Mouse (Mus musculus): Measurements from ENCODE around the gene Palmd.
A peak's percentile ranks its signal among the peaks of the same experiment; 100 is the strongest.

The Palmd gene

DNA sequence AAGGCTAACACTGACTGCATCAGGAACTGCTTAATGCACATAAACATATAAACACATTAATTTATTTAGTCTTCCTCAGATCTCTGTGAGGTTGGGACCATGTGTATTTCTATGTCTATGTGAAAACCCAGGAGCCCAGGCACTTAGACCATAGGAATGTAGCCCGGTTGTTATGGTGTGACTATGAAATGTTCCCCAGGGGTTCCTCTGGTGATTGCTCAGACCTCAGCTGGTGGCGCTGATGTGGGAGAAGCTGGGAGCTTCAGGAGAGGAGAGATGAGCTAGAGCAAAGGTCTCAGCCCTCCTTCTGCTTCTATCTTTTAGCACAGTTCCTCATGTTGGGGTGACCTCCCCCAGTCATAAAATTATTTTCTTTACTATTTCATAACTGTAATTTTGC, 8.4 kb downstream of the Palmd start:
- DNase-seq (ENCODE audit: low read depth, low spot score) = no peak

DNA sequence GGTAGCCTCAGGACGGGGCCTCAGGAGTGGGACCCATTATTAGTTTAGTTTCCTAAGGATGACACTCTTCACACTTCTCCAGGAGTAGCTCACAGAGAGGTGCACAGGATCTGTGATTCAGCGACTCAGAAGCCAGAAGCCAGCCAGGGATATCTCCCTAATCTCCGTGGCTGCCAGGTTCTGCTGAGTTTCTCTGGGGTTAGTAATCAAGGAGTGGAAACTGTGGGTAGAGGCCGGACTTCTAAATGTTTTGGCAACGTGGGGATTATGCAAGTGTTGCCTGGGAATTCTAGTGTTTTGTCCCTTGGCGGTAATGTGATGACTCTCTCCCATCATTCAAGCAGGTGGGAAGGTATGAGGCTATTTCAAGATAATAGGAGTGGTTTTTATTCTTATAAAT, 13.7 kb downstream of the Palmd start:
- no peak for DNase-seq (ENCODE audit: low read depth, low spot score)

DNA sequence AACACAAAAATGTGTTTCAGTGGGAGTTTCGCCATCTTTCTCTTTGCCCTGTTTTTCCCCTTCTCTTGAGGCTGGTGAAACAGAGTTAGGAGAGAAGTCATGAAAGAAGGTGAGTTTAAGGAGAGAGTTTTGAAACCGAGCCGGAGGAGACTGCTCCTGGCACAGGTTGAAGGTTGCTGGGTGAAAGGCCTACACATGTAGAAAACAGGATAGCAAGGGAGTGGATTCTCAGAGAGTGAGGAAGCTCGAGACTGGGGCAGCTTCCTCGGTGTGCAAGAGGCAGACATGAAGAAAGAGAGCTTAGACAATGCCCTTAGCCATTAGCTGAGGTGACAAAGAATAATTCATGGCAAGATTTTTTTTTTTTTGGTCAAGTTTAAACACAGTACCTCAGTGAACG, 15.4 kb downstream of the Palmd start:
- DNase-seq (ENCODE audit: low read depth, low spot score) = no peak

DNA sequence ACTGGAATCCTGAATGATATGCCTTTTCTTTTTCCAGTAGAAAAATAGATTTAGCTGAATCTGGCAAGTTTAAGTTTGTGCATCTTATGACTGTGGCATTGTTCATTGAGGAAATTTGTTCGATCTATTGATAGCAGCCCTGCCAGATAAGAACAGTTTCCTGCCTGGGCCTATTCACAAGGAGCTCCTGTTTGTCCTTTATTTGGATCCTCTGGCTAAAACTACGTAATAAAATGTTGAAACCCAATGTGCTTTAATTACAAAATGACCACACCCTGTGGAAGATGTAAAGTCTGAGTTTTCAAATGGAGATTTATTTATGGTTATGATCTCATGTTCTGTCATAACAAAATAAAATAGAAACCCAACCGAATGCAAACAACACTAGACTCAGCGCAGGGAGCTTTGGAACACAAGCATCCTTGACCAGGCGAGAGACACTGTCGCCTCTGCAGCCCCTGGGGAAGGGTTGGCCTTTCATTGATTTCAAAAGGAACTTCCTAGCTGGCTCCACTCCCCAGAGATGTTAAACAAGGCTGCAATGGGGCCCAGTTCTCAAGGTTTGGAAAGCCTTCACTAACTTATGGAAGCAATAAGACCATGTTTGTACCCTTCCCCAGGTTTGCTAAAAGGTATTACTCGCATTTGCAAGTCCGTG, 16.4 kb downstream of the Palmd start:
- DNase-seq (ENCODE audit: low read depth, low spot score) = no peak

DNA sequence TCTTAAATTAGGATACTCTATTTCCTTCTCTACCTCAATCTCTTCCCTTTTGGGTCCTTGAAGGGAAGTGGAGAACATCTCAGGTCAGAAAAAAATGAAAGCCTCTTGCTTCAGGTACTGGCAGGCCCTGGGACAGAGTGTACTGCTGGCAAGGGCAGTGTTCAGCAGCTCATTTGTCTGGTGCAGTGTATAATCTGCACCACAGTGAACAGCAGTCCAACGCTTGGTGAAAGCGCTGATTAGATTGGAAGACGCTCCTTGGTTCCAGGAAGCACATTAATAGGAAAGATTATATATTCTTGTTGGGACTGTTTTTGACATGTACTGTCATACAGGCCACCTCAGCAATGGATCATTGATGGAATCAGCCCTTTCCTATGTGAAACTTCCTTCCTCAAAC, 17.3 kb downstream of the Palmd start:
- no peak for DNase-seq (ENCODE audit: low read depth, low spot score)

DNA sequence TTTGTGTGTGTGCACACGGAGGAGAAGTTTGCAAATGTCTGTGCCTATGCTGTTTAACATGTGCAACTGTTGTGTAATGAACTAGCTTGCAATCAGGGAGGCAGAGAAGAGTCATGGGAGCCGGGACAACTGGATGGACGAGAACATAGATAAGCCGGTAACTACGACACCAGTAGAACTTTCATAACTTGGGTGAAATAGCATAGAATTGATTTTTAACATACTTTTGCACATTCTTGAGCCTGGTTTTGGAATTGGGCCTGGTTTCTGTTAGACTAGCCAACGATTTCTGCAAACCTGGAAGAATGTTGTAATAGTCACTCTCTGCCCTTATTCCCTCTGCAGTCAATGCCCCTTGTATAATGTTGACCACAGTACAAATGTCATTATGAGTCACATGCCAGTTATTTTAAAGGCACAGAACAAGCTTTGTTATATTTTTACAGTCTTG, 18.1 kb downstream of the Palmd start:
- DNase-seq (ENCODE audit: low read depth, low spot score) = no peak

DNA sequence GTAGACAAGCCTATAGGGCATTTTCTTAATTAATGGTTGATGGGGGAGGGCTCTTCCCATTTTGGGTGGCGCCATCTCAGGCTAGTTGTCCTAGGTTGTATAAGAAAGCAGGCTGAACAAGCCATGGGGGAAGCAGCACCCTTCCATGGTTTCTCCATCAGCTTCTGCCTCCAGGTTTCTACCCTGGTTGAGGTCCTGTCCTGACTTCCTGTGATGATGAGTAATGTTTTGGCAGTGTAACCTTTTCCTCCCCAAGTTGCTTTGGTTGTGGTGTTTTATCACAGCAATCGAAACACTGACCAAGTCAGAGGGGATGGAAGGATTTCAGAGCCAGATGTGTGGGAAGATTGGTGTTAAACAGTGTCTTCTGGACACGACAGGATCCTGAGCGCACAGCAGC, 22.3 kb downstream of the Palmd start:
- DNase-seq (ENCODE audit: low read depth, low spot score) = no peak

DNA sequence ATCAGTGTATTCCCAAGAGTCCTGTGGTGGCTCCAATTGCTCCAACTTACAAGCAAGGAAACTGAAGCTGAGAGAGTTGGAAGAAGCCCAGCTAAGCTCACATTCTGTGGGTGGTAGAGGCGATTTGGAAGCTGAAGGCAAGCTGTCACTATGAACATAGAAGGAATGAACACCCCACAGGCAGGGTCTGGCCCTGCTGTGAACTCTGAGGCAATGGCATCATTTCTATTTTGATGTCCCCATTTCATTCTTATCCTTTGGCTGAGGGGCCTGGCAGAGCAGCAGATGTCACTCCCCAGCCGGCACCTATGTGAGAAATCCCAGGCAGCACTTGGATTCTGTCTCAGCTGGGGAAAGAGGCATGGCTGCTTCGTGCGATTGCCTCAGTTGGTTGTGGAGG, 25.4 kb downstream of the Palmd start:
- peak; percentile 77 for DNase-seq (ENCODE audit: low read depth, low spot score)

DNA sequence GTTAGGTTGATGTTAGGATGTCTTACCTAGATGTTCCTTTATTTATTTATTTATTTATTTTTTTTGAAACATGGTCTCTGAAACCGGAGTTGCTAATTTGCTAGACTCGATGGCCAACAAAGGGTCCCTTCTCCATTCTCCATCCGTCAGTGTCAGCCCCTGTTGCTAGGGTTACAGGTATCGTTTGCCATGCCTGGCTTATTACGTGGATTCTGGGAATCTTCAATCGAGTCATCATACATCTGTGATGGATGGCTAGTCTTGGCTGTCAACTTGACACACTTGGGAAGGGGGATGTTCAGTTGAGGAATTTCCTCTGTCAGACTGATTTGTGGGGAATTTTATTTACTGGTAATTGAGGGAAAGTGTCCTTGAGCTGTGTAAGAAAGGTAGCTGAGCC, 26.0 kb downstream of the Palmd start:
- DNase-seq (ENCODE audit: low read depth, low spot score) = no peak

DNA sequence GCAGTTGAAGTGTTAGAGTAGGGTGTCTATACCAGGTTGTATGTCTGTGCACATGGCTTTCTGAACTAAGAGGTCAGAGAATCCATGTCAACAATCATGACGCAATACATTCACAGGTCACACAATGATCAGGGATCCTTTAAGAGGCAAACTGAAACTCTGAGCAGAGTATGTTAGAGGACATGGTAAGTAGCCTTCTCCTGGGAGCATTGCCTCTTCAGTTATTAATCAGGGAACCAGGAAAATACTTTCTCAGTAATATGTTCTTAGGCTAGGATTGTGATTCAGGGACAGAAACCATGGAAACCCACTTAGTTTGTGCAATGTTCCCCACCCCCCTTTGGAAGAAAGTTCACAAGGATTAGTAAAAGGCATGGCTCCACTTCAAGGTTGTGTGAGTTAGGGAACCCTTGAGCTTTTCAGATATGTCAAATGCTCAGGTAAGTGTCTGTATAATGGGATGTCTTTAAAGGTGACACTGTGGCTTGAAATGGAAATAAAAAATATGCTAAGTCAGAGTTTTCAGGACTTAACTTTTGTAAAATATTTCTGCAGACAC, 27.1 kb downstream of the Palmd start:
- DNase-seq (ENCODE audit: low read depth, low spot score) = no peak

DNA sequence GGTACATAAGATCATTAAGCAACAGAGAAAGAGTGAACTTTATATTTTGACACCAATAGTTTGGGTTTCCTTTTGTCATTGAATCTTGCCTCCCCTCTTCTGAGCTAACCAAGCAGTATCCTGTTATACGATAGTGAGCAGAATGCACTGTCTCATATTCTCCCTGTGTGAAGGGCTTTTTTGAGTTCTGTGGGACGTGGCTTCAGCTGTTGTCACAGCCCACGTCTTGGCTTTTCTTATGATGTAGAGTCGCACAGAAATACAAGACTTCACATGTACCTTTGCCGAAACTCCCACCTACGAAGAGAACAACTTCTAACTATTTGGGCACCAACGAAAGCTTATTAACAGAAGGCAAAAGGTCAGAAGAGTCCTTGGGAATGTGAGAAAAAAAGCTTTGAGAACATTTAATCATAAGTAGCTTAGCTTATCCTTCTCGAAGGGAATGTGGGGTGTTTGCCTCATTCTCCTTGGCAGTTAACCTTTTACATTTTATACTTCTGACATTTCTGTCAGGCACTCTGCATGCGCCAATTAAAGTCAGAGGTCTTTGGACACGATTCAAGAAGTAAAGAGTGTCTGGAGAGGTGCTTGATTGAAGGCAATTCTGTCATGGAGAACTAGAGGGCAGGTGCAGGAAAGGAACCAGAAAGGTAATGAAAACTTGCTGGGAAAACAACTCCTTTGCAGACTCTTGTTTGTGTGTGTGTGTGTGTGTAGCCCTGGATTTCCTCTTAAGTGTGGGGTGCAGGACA, 27.8 kb downstream of the Palmd start:
- DNase-seq (ENCODE audit: low read depth, low spot score) = peak; percentile 81

DNA sequence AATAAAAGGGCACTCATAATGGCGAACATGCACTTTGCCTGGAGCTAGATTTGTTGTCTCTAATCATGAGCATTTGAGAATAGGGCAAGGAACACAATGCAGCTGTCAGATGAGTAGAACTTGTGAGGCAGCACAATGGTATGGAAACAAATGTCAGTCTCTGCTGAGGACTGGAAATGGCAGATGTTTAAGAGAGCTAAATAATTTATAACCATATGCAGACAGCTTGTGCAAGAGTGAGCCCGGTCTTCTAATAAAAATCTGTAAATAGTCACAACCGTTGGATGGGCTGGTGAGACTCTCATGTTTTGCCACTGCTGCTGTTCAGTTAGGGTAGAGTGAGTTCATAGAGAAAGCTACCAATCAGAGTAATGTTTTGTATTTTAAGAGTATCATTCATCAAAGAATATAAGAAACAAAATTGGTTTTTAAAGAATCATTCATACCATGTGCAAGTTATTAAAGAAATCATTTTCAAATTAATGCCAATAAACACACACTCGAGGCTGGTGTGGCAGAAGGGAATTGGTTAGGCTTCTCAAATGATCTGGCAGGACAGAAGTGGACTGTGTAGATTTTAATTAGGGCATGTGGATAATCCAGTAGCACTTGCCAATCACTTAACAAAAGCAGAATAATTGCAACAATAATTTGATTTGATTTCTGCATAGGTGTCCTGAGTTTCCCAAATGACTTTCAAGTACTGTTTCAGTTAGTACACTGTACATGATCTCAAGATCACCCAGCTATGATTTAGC, 31.7 kb downstream of the Palmd start:
- no peak for DNase-seq (ENCODE audit: low read depth, low spot score)

DNA sequence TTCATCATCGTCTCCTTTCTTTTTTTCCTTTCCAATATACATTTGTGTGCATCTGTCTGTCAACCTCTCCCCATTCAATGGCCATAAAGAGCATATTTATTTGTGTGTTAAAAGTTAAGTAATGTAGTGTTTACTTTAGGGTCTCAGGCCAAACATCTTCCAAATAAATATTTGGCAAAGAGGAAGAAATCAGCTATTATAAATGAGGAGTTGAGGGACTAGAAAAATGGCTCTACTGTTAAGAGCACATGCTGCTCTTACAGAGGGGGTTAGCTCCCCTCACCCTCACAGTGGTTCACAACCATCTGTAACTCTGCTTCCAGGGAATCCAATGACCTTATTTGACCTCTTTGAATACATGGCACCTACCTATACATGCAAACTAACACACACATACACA, 35.6 kb downstream of the Palmd start:
- DNase-seq (ENCODE audit: low read depth, low spot score) = no peak

DNA sequence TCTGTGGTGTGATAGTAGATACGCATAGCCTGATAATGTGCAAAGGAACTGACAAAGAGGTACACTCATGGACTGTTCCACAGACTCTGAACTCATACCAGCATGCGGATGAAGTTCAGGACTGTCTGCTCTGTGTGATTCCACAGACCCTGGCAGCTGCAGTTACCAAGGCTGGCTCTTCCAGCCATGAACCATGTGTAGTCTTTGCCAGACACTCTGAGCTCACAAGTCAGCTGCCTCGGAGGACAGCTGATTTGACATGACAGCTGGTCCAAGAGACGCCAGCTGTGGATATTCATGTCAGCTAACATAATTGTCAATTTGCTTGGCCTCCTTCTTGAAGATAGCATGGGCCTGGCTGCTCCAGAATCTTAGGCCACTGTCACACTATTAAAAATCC, 39.8 kb downstream of the Palmd start:
- no peak for DNase-seq (ENCODE audit: low read depth, low spot score)

DNA sequence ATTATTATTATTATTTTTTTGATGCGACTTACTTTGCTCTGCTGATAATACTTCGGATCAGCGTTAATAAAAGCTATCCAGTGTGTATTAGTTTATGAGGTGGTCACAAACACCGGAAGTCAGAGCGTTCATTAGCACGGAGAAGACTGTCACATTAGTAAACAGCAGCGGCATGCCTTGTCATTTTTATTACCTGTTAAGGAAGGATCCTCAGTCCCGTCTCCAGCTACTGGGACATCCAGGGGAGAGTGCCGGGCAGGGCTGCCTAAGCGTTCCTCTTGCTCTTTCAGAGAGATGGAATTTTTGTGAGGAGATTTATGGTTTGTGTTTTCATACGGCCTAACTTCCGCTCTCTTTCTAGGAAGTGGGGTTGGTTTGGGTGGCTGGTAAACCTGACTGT, 45.7 kb downstream of the Palmd start:
- DNase-seq (ENCODE audit: low read depth, low spot score) = no peak

DNA sequence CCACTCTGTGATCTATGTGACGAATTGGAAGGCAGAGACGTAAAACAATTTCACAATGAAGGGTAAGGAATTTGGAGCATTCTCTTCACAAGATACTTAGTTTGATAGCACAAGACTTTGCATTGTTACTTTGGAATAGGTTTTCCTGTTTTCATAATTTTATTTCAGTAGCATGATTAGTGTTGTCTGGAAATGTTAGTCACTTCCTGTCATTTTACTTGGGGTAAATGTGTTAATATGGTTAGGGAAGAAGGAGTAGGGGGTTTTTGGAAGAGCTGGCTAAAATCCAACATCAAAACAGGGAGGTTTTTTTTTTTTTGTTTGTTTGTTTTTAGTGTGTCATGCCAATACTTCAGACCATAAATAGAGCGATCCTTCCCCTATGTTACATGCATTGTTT, 47.3 kb downstream of the Palmd start:
- DNase-seq (ENCODE audit: low read depth, low spot score) = no peak

DNA sequence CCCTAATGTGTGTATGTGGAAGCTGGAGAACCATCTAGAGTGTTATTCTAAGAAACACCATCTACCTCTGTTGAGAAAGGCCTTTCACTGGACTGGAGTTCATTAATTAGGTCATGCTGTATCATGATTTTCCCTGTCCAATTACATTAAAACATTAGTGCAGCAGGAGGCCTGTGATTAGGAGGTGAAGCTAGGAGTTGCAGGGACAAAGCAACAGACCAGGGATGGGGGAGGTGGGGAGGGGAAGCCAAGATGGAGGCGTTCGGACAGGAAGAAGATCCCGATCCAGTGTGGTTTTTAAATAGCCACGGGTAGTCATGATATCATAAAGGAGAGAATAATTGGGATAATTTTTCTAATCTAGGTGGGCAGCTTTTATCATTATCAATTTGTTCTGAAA, 51.8 kb downstream of the Palmd start:
- DNase-seq (ENCODE audit: low read depth, low spot score) = no peak

DNA sequence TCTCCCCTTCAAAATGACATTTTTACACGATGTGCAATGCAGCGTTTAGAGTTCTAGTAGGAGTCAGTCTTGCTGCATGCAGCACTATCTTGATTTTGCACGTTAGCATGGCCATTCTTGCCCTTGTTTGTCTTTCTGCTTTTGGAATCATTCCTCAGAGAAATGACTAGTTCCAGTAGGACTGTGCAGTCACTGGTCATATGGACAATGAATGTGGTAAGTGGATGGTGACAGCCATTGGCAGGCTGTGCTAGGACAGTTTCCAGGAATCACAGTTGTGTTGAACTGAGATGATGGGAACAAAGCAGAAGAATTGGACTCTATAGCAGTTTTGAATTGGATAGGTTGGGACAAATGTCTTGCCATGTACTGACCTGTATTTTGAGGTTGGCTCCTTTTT, 53.9 kb downstream of the Palmd start:
- no peak for DNase-seq (ENCODE audit: low read depth, low spot score)

DNA sequence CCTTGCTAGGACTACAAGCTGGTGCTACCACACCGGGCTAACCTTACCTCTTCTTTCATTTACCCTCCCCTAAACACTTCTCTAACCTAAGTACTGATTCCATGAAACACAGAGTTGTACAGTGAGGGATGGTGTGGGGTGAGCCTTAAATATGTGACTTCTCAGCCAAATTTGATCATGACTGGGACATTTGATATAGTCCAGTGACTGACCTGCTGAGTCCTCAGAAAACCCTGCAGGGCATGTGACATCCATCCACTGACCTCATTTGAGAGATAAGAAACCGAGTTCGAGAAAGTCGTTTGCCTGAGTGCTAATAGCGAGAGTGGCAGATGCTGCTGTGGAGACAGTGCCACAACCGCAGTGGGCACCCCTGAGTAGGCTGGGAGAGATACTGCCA, 54.4 kb downstream of the Palmd start:
- DNase-seq (ENCODE audit: low read depth, low spot score) = no peak

DNA sequence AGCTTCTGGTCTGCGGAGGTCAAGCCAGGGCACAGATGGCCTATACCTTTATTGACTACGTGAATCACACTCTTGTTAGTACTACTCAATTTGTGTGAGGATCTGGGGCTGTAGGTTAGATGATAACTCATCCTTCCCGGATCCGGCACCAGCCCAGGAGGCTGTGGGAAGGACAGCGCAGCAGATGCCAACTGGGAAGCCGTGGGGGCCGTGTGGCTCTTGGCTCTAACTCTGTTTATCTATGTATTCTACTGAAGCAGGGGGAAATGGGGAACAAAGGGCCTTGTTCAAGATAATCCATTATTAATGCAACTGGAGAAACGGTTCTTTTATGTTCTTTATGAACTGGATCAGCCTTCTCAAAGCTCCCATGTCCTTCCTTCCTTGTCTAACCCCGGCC, 62.2 kb downstream of the Palmd start:
- DNase-seq (ENCODE audit: low read depth, low spot score) = peak; percentile 53

DNA sequence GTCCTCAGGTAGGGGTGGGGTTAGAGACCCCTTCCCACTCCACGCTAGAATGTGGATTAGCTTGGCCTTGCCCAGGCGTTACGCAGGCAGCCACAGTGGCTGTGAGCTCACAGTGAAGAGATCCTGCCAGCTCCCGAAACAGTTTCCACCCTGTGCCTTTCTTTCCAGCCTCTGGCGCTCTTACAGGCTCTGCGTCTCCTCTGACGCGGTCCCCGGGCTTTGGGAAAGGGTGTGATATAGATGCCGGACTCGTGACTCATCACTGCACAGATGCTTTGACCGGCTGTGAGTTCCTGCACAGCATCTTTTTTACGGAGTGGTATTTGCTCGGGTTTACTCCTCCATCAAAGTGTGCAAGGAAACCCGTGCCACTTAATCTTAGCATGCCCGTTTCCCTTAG, 62.9 kb downstream of the Palmd start:
- peak; percentile 86 for DNase-seq (ENCODE audit: low read depth, low spot score)

DNA sequence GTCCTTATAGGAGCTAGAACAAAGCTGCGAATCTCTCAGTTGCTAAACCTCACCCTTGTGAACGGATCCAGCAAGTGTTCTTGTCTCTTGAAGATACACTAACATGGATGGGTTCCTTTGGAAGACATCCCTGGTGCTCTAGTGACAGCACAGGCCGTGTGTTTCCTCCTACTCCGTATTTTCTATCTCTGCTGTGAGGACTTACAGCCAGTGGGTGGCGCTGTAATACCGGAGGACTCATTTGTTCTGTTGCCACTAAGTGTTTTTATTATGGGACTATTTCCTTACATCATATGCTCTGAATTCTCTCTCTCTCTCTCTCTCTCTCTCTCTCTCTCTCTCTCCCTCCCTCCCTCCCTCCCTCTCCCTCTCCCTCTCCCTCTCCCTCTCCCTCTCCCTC, 64.6 kb downstream of the Palmd start:
- DNase-seq (ENCODE audit: low read depth, low spot score) = peak; percentile 88

DNA sequence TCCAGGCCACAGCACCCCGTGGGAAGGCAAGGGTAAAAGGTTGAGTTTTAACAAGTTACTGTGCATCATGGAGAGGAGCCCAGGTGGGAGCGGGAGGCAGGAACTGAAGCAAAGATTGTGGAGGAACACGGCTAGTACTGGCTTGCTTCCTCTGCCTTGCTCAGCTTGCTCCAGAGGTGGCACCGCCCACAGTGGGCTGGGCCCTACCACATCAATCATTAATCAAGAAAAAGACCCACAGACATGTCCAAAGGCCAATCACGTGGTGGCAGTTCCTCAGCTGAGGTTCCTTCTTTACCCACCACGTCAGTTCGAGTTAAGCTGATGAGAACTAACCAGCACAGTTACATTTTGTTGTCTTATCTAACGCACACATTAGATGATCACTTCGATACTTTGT, 75.9 kb downstream of the Palmd start:
- no peak for DNase-seq (ENCODE audit: low read depth, low spot score)
